In the genomic region with DNA sequence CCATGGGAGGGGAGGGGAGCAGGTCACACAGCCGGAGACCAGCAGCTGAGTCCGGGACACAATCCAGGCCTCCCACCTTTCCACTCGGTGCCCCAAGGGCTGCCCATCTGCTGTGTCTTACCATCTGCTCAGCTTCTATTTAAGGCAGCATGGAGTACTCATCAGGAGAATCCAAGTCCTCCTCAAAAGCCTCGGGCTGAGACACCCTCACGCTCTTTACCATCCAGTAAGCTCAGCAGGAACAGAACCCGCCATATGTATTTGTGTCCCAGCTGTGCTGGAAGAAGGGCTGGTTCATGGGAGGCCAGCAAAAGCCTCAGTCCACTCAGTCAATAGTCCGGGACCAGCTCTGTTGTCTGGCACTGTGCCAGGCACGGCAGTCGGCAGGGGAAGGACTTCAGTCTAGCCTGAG, we compare ENCODE assay signal across 10 mouse cellular contexts. TPM values are rescaled to one million over a fixed set of nuclear protein-coding genes. Genes with fewer than 3 reads are reported as not detected.
DNase-seq lines count a peak whose midpoint lies in the region; ATAC-seq and TF ChIP-seq lines count a peak whose summit lies in the region.
"Had no signal": no experiment of that assay in that cellular context is flagged by ENCODE, and none has a peak within 500 bp of the region (broad histone marks: within the 10 kb centered on the region; RNA-seq: fewer than 3 reads in every experiment).

No protein-coding gene starts in this region.

- no peak overlapping the region for H3K27ac ChIP-seq in layer of hippocampus, adult 2 months

- ATAC-seq in erythroblast, adult 5-6 weeks (replicated peaks; ENCODE audit: low FRiP score, poor library complexity, severe bottlenecking): no peak

- TF ChIP-seq CTCF in brain, embryonic 14.5 days (IDR thresholded peaks at IDR 0.05; ENCODE audit: borderline replicate concordance, extremely low read depth, insufficient read depth, insufficient read length): no peak
- no peak for TF ChIP-seq CTCF in layer of hippocampus, adult 2 months (conservative IDR thresholded peaks at IDR 0.05)

- no peak overlapping the region for H3K4me3 ChIP-seq in layer of hippocampus, adult 2 months

- DNase-seq in layer of hippocampus, adult 18-20 months (ENCODE audit: low spot score in 2 of 2): peak; percentile 26 to 57
- no peak for DNase-seq in layer of hippocampus, adult 9-10 months (ENCODE audit: low spot score)
- peak; percentile 56 for DNase-seq in brain, embryonic 14.5 days (ENCODE audit: low read depth)
- DNase-seq in cerebellum, adult 11-12 months: peak; percentile 99
- DNase-seq in layer of hippocampus, adult 2 months (ENCODE audit: low spot score in 2 of 2): peak; percentile 27 to 33
- no peak for DNase-seq in B cell, adult 2 months
- DNase-seq: kidney, adult 9 months had no signal

- TF ChIP-seq POLR2A in brain, embryonic 14.5 days (IDR thresholded peaks at IDR 0.05; ENCODE audit: borderline replicate concordance, extremely low read depth, insufficient read depth, insufficient read length, poor library complexity, severe bottlenecking): no peak

RNA-seq across cellular contexts. Expression of gene Frrs1l, which starts 56.0 kb away (rescaled TPM):
- total RNA-seq in layer of hippocampus, adult 18-20 months (2021): 100 to 1,000 TPM; 216 to 233 TPM
- 9.6 and 15.1 TPM in 2 replicates for polyA plus RNA-seq in brain, embryonic 14.5 days (2012; rRNA removed)
- 100 to 1,000 TPM; 222 to 227 TPM for total RNA-seq in layer of hippocampus, adult 2 months (2021)
- total RNA-seq in erythroblast, adult 5-6 weeks (2015; ENCODE audit: low replicate concordance): not detected in 2 replicates
- not detected in 2 replicates for total RNA-seq in erythroblast, adult 5-6 weeks (2017; ENCODE audit: low replicate concordance)
- total RNA-seq: gastrocnemius, adult 18-20 months had no signal
- polyA plus RNA-seq: thymus, postnatal 0 days had no signal

Comparison
In these comparisons a context has a peak if more than half of its experiments do, and no peak if none do; other contexts are left out.
1. DNase-seq: peak in layer of hippocampus, adult 18-20 months (2 of 2), brain, embryonic 14.5 days (single experiment), cerebellum, adult 11-12 months (single experiment) and layer of hippocampus, adult 2 months (2 of 2); none in layer of hippocampus, adult 9-10 months (single experiment) and B cell, adult 2 months (0 of 2).
2. RNA of gene Frrs1l, which starts 56.0 kb away (total RNA-seq): 216 to 233 TPM in layer of hippocampus, adult 18-20 months and 222 to 227 TPM in layer of hippocampus, adult 2 months; not detected in erythroblast, adult 5-6 weeks; every median in the first group is over 100 times any median in the second.